Mouse (Mus musculus) ES-E14 (cell line): ENCODE results near the gene AY074887. TPM values are rescaled to one million over a fixed set of nuclear protein-coding genes. Genes with fewer than 3 reads are reported as not detected.
A peak's percentile ranks its signal among the peaks of the same experiment; 100 is the strongest.

Experiments used
- DNase-seq: peaks from one replicate; pipeline ENCODE4 v3.0.0-alpha.2; 2013; ENCODE audit warnings: low read depth, low spot score
- H3K27ac ChIP-seq: 2 replicates; pipeline ENCODE4 v1.5.1; 2012; ENCODE audit warnings: low read depth, mild to moderate bottlenecking, low read length, moderate library complexity, mixed read lengths; ENCODE audit not compliant: poor library complexity, insufficient read depth, severe bottlenecking
- H3K36me3 ChIP-seq: 2 replicates; pipeline ENCODE4 v1.6.1; 2012; ENCODE audit warnings: mild to moderate bottlenecking, low read length, moderate library complexity, mixed read lengths; ENCODE audit not compliant: control insufficient read depth, poor library complexity, insufficient read depth, severe bottlenecking
- H3K4me1 ChIP-seq, 2 experiments: fragments of 150-350 bp in 1 of 2; sonication (generic) in 1 of 2; 2 replicates each; pipeline ENCODE4 v1.6.1; 2012; ENCODE audit warnings: low read length in 2 of 2, mild to moderate bottlenecking in 1 of 2, mixed read lengths in 1 of 2; ENCODE audit not compliant: control insufficient read depth in 2 of 2, insufficient read depth in 2 of 2, poor library complexity in 1 of 2
- H3K4me3 ChIP-seq, 2 experiments: fragments of 150-350 bp in 1 of 2; sonication (generic) in 1 of 2; 2 replicates each; pipeline ENCODE4 v1.5.1; 2012; ENCODE audit warnings: low read length in 2 of 2, low read depth in 1 of 2, mild to moderate bottlenecking in 1 of 2, mixed read lengths in 1 of 2; ENCODE audit not compliant: insufficient read depth in 1 of 2, poor library complexity in 1 of 2, severe bottlenecking in 1 of 2
- H3K9ac ChIP-seq: 2 replicates; pipeline ENCODE4 v1.6.1; 2012; ENCODE audit warnings: low read depth, mild to moderate bottlenecking, low read length, mixed read lengths; ENCODE audit not compliant: poor library complexity, insufficient read depth, severe bottlenecking
- H3K9me3 ChIP-seq: fragments of 150-350 bp; sonication (generic); 2 replicates; pipeline ENCODE4 v1.6.1; 2012; ENCODE audit warnings: low read depth, mild to moderate bottlenecking, low read length; ENCODE audit not compliant: control insufficient read depth, insufficient read depth
- CHD2 ChIP-seq: IDR thresholded peaks from 2 replicates; pipeline ENCODE4 v1.6.1; 2014; ENCODE audit warnings: mild to moderate bottlenecking, low read depth, low read length, inconsistent platforms
- HCFC1 ChIP-seq: IDR thresholded peaks from 2 replicates; pipeline ENCODE4 v1.6.1; 2012; ENCODE audit warnings: low read length, inconsistent platforms, borderline replicate concordance; ENCODE audit not compliant: insufficient read depth
- MAFK ChIP-seq: IDR thresholded peaks from 2 replicates; pipeline ENCODE4 v1.6.1; 2014; ENCODE audit warnings: mild to moderate bottlenecking, low read depth, low read length, inconsistent platforms; ENCODE audit not compliant: insufficient read depth
- ZC3H11A ChIP-seq: IDR thresholded peaks from 2 replicates; pipeline ENCODE4 v1.6.1; 2012; ENCODE audit warnings: low read depth, mild to moderate bottlenecking, inconsistent platforms, low read length, borderline replicate concordance
- ZNF384 ChIP-seq: IDR thresholded peaks from 2 replicates; pipeline ENCODE4 v1.6.1; 2012; ENCODE audit warnings: low read depth, low read length, inconsistent platforms
- in situ Hi-C, 2 experiments: fragments of 600-800 bp; cut with MboI; formaldehyde crosslinking; loops; one replicate each; pipeline ENCODE4 v1.15.1; 2025; ENCODE audit warnings: low sequenced_read_pairs in 2 of 2, inconsistent platforms in 1 of 2; ENCODE audit not compliant: unreplicated experiment in 2 of 2
- total RNA-seq: library from RNA; depleted of rRNA; stranded (reverse); fragments of 300-350 nt; gene quantifications from 2 replicates; pipeline ENCODE4 v1.2.3, GENCODE M21; 2012

The AY074887 gene
- total RNA-seq, 1 experiment, result 0.49 TPM

DNA sequence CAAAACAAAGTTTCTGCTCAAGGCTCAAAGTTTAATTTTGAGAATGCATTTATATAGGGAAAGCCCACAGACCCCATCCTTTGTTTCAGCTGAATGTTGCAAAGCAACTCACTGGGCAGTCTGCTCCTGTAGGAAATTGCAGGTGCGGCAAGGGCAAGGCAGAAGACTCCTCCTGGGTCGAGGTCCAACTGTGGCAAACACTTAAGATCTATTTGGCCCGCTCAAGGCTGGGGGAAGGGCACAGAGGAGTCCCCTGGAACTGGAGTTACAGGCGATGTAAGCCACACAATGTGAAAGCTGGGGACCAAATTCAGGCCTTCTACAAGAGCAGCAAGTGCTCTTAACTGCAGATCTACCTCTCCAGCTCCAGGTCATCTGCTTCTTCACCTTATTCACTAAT lies 30.9 kb downstream of the AY074887 start:
- no peak overlapping the region for H3K9ac ChIP-seq
- H3K9me3 ChIP-seq, result no peaks in the 10 kb centered on the region
- no peak overlapping the region for H3K27ac ChIP-seq
- TF ChIP-seq CHD2 (no peak), HCFC1 (no peak), MAFK (no peak), ZNF384 (no peak), ZC3H11A (no peak)
- in situ Hi-C loops, result no loop called here
- DNase-seq, result no peak
- H3K4me1 ChIP-seq, result peaks cover 0 to 5% of the 10 kb centered on the region in 2 experiments; a peak in 1 of 4 replicates
- no peak overlapping the region for H3K4me3 ChIP-seq
- no peaks in the 10 kb centered on the region for H3K36me3 ChIP-seq

GRCm38 (mm10) chr9:54918781-54919180 lies 32.0 kb downstream of the AY074887 start:
- H3K4me3 ChIP-seq, result no peak overlapping the region
- no peaks in the 10 kb centered on the region for H3K36me3 ChIP-seq
- peaks cover 0 to 5% of the 10 kb centered on the region in 2 experiments; a peak in 1 of 4 replicates for H3K4me1 ChIP-seq
- DNase-seq, result no peak
- no peak overlapping the region for H3K27ac ChIP-seq
- in situ Hi-C loops, result no loop called here
- TF ChIP-seq ZNF384, result no peak
- no peak for TF ChIP-seq HCFC1
- no peak for TF ChIP-seq ZC3H11A
- TF ChIP-seq MAFK, result no peak
- TF ChIP-seq CHD2, result no peak
- H3K9me3 ChIP-seq, result no peaks in the 10 kb centered on the region
- no peak overlapping the region for H3K9ac ChIP-seq

- in situ Hi-C loops, result no loop called here
- Histone ChIP-seq H3K36me3 (no peaks in the 10 kb centered on the region), H3K4me3 (no peak overlapping the region), H3K4me1 (peaks cover 0 to 5% of the 10 kb centered on the region in 2 experiments; a peak in 1 of 4 replicates), H3K9ac (no peak overlapping the region), H3K27ac (no peak overlapping the region), H3K9me3 (no peaks in the 10 kb centered on the region)
- no peak for DNase-seq
- TF ChIP-seq ZNF384 (no peak), MAFK (no peak)
Measured at GRCm38 (mm10) chr9:54918191-54918590, 32.6 kb downstream of the AY074887 start.

DNA sequence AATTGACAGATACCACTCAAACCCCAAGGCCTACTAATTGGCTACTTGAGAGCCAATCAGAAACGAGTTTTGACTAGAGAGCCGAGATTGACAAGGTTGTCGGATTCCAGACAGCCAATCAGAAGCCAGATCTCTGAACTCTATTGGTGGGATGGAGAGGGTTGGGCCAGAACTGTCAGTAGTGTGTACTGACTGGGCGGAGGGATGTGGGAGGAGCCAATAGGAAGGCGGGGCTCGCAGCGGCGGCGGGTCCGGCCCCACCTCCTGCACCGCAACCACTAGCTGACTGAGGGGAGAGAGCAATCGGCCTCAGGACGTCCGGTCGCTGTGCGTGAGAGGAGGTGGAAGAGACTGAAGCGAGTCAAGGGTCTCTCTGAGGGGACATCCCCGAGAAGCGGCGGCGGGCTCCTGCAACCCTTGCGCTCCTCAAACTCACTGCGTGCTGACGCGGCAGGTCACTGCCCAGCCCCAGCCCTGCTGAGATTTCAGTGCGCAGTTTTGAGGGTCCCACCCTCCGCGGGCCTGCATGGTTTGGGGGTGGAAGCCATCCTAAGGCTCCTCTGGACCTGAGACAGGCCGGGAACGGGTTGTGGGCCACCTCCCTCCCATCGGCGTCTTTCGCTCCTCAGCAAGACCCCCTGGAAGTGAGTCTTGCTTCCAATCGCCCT lies 33.7 kb downstream of the AY074887 start, which contains the start of gene Hykk:
TSS of gene Hykk (plus strand) at position 274 of the 668 bp plus-strand sequence.
- peak; percentile 96 for DNase-seq
- peak within 1 kb of the TSS; percentile 73 to 83 for H3K4me3 ChIP-seq
- no peaks in the 10 kb centered on the region for H3K36me3 ChIP-seq
- in situ Hi-C loops, result no loop called here
- H3K27ac ChIP-seq, result no peak within 1 kb of the TSS
- H3K9ac ChIP-seq, result peak within 1 kb of the TSS; percentile 73
- TF ChIP-seq ZC3H11A, result no peak
- TF ChIP-seq HCFC1, result no peak
- TF ChIP-seq MAFK, result peak; percentile 17; the same call in 1 of the 2 replicates
- peak; percentile 87 for TF ChIP-seq CHD2
- no peak for TF ChIP-seq ZNF384
- peaks cover 0 to 5% of the 10 kb centered on the region in 2 experiments; a peak in 1 of 4 replicates for H3K4me1 ChIP-seq
- H3K9me3 ChIP-seq, result no peaks in the 10 kb centered on the region

- in situ Hi-C loops, result no loop called here
- TF ChIP-seq ZC3H11A, result no peak
- no peak for TF ChIP-seq ZNF384
- no peak overlapping the region for H3K9ac ChIP-seq
- H3K36me3 ChIP-seq, result no peaks in the 10 kb centered on the region
- H3K4me3 ChIP-seq, result peak overlapping the region in 1 of 2 experiments; percentile 48; a peak in 1 of 4 replicates
- H3K4me1 ChIP-seq, result peaks cover 0 to 5% of the 10 kb centered on the region in 2 experiments; a peak in 1 of 4 replicates
- no peaks in the 10 kb centered on the region for H3K9me3 ChIP-seq
- H3K27ac ChIP-seq, result no peak overlapping the region
- DNase-seq, result no peak
Measured at GRCm38 (mm10) chr9:54916401-54916800, 34.4 kb downstream of the AY074887 start.
